Mouse (Mus musculus) bone marrow macrophage, adult 2 months (primary cell): ENCODE measurements at regions not wholly inside any gene's neighbourhood (a gene's known extent, or its start where the extent isn't known, plus 50 kb on each side); places are given as distances from the start of the nearest gene placed in this dataset.

Experiments used
- CTCF ChIP-seq: IDR thresholded peaks from 2 replicates; pipeline ENCODE4 v1.5.1; 2012; ENCODE audit warnings: low read depth, mild to moderate bottlenecking, low read length, moderate library complexity
- POLR2A ChIP-seq: IDR thresholded peaks from 2 replicates; pipeline ENCODE4 v1.6.1; 2012; ENCODE audit warnings: mild to moderate bottlenecking, low read depth, low read length, borderline replicate concordance

DNA sequence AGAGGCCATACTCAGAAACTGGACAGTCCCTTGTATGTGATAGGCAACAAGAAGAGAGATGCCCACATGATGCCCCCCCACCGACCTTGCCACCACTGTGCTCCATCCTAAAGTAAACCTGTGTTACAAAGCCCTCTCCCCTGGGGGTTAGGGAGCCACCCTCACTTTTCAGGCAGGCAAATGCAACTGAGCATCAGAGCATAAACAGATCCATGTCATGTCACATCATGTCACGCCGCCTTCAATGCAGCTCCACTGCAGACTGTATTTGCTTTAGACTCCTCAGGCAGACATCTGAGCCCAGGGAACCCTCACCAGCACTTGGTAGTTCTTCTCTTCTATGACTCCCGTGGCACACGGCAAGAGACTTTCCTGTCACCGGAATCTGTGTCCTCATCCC, 98.6 kb upstream of the Atg10 start:
- no peak for TF ChIP-seq CTCF
- no peak for TF ChIP-seq POLR2A
